Mouse (Mus musculus) thymus, postnatal 25 days (tissue): Measurements from ENCODE around the gene Hemgn.

Experiments used
- DNase-seq: peaks from one replicate; pipeline ENCODE4 v3.0.0; 2022

Hemgn gene

DNA sequence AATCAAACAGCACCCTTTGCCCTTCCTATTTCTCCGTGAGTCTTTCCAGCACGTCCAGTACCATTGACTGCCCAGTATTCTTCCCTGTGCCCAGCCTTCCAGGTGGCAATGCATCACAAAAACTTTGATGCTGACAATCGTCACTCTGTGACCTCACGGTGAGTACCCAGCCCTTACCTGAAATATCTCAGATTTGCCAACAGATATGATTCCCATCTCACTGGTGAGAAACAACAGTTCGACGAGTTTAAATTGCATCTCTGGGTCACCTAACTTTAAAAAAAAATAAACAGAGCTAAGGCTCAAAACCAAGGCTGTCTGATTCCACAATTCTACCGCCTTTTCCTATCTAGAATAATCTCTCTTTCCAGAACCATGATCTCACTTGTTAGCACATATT lies at the start of gene Hemgn:
TSS of gene Hemgn (minus strand) at position 101 of the 400 bp plus-strand sequence.
- DNase-seq: no peak

DNA sequence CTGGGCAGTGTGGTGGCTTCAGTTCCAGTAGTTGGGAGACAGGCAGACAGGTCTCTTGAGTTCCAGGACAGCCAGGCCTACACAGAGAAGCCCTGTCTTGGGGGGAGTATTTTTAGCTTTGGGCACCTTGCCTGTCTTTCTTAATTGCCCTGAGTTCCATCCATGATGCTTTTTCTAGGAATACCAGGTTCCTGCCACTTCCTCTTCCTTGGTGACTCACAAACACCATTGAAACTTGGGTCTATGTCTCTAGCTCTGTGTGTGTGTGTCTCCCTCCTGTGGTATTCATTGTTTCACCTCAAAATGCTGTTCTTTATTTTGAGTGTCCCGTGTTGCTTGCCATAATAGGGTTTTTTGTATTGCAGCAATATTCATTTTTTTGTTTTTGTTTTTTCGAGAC lies 45.1 kb upstream of the Hemgn start:
- DNase-seq: no peak

- no peak for DNase-seq
Measured at GRCm38 (mm10) chr4:46457186-46457585, 43.9 kb upstream of the Hemgn start.

DNA sequence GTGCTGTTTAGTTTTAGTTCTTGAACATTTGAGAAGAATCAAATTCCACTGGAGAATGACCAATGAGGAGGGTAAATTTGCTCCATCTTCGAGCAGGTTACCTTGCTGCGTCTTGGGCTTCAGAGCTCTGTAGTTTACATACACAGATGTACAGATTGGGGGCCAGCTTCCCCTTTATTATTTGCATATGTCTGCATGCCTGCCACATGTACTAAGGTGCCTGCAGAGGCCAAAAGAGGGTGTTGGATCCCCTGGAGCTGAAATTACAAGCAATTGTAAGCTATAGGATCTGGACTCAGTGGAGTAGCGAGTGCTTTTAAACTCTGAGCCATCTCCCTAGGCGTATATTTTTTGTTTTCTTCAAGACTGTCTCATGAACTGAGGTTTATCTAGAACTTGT lies 43.5 kb upstream of the Hemgn start:
- no peak for DNase-seq

GRCm38 (mm10) chr4:46454097-46454864 lies 41.0 kb upstream of the Hemgn start:
- DNase-seq: no peak

DNA sequence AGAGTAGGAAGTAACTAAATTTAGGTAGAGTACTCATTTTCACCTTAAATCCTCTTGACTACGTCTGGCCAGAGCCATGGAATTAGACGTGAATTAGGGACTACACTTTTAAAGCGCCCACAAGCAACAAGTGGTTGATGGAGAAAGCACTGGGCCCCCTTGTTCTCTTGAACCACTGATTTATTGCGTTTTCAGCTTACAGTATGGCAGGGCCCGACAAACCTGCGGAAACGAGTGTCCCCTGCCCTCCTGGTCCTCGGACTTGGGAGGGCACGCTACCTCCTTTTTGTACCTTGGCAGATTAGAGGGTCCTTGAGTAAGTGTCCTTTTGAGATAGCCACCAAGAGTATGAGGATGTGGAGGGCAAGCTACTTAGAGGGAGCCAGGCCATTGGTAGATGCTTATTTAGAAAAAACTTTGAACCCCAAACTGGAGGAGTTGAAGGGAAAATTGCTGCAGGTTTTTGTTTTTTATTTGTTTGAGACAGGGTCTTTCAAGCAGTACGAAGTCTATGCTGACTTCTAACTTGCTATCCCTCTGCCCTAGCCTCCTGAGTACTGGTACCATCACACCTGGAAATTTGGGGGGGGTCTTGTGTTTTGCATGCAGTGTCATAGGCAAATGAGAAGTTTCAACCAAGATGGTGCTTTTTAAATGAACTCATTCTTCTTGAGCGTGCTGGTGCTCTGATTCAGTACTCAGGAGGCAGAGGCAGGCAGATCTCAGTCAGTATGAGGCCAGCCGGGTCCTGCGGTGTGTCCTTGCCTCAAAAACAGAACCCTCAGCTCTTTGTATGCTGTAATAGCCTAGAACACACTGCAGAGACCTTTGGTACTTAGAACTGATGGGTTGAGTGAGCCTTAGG lies 39.8 kb upstream of the Hemgn start:
- peak; percentile 31 for DNase-seq

DNA sequence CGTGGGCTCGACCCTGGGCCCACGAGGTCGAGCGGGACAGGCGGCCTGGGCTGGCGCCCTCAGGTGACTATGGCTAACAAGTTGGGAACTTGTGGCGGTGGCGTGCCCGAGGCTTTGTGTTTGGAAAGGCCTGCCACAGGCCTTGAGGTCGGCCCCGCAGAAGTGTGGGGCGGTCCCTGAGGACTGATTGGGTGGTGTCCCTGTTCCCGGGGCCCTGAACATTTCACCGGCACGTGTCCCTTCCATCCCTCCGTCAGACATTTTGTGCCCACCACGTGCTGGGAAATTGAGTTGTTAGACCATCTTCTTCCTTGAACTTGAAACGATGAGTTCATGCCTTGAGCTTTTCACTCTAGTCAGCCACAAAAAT lies 39.2 kb upstream of the Hemgn start:
- peak; percentile 65 for DNase-seq

DNA sequence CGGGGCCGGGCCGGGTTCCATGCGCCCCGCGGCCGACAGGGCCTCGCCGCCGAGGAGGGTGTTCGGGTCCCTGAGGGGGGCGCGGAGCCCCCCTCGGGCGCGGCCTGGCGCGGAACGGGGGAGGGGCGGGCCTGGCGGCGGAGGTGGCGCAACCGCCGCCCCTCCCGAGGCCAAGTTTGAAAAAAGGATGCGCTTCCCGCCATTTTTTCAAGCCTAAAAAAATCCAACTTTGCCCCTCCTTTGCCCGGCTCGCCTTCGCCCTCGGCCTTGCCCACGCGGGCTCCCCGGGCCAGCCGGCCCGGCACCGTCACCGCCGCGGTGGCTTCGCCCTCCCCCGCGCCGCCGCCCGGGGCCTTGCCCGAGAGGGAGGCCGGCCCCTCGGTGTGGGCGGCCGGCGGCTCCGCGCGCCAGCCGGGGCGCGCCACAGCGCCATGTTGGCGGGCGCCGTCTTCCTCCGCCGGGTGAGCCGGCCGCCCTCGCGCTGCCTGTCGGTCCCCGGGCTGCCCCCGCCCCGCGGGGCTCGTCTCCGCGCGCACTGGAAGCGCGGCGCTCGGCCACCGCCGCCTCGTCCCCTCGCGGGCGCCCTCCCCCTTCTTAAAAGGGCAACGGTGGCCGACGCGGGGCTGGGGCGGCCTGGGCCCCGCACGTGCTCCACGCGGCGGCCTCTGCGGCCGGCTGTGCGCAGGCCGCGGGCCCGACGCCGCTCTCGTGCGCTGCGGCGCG lies 38.6 kb upstream of the Hemgn start:
- peak; percentile 81 for DNase-seq

DNA sequence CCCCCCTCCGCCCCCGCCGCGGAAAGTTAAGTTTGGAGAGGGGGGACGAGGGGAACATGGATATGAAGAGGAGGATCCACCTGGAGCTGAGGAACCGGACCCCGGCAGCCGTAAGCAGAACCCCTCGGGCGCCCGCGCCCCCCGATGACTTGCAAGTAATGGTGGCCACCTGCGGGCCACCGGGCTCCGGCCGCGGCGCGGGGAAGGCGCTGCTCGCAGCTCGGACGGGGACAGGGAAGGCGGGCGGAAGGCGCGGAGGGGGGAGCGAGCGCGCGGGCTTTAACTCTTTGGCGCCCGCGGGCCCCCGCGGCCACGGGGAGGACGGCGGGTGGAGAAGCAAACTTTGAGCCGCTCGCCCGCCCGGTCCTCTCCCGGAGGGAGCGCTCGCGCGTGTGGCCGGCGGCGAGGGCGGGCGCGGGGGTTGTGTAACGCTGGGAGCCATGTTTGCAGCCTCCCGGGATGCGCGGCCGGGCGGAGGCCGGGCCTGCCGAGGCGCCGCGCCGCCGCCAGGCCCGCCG lies 38.0 kb upstream of the Hemgn start:
- DNase-seq: peak; percentile 85

- DNase-seq: peak; percentile 96
Measured at GRCm38 (mm10) chr4:46450519-46451131, 37.3 kb upstream of the Hemgn start, which contains the start of gene Anp32b. TSS of gene Anp32b (plus strand) at chr4:46450902.

DNA sequence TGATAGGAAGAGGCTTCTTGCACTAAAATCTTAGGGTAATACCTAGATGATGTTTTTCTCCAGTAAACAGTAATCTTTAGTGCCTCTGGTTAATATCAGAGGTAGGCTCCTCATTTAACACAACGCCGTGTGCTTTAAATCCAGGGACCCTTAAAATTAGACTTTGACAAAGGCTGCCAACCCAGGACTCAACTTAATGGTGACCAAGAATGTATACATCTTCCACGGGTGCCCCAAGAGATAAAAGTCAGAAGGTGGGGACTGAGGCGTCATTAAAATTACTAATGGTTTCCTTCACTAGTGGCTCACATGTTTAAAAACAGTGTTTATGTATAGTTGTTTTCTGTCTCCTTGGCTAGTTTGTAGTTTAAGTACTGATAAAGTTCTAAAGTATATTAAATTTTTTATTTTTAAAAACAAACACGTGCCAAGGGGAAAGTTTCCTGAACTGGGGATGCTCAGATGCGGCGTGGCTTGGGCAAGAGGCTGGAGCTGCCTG lies 36.8 kb upstream of the Hemgn start:
- no peak for DNase-seq

GRCm38 (mm10) chr4:46448886-46449285 lies 35.6 kb upstream of the Hemgn start:
- DNase-seq: peak; percentile 55

DNA sequence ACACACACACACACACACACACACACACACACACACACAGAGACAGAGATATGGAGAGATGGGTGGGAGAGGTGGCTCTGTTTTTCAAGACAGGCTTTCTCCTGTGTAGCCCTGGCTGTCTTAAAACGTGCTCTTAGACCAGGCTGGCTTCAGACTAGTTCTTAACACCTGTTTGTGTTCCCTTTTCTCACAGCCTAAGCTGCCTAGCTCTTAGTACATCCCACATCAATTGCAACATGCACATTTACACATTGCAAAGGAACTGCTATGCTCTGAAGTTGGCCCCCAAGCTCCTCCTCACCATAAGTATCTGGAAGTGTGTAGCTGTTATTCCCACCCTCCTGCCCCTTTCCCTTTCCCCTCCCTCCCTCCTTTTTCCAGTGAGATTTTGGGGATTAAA lies 34.2 kb upstream of the Hemgn start:
- DNase-seq: peak; percentile 40

- peak; percentile 40 for DNase-seq
Measured at GRCm38 (mm10) chr4:46445237-46445945, 32.1 kb upstream of the Hemgn start.

DNA sequence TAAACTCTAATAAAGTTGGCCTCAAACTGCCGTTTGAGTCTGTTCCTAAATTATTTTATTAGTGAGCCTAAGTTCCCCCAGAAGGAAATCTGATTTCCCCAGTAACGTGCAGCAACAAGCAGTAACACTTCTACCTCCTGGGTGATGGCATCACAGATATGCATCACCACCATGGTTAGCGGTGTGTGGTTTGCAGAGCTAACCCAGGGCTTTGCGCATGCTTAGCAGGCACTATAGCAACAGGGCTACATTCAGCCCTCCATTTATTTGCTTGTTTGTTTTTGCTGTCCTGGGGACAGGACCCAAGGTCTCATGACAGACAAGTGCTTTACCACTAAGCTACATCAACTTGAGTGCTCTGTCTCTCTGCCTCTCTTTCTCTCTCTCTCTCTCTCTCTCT lies 29.2 kb upstream of the Hemgn start:
- DNase-seq: peak; percentile 36

GRCm38 (mm10) chr4:46432339-46433036 lies 19.2 kb upstream of the Hemgn start:
- DNase-seq: no peak

DNA sequence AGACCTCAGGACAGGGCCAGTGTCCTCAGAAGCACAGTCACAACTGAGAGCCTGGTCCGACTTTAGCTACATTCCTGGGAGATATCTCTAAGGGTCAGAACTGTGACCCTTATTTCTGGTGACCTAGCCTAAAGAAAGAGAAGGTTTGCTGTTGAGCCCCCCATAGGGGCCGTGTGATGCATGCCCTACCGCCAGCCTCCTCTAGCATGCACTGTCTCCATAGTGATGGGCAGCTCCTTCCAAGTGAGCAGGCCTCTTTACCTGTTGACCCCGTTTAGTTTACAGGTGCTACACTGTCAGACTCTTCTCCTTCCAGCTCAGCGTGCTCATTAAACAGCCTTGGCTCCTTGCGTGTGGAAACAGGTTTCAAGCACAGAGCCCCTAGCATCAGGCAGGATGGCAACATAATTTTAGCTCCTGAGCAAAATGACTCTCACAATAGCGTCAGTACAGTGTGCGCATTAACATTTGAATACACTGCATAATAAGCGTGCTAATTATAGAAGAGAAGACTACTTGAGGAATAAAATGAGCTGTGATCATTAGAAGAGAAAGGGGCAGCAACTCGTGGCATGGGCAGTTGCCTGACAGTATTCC lies 15.7 kb upstream of the Hemgn start:
- DNase-seq: no peak

GRCm38 (mm10) chr4:46422625-46423024 lies 9.3 kb upstream of the Hemgn start:
- no peak for DNase-seq

DNA sequence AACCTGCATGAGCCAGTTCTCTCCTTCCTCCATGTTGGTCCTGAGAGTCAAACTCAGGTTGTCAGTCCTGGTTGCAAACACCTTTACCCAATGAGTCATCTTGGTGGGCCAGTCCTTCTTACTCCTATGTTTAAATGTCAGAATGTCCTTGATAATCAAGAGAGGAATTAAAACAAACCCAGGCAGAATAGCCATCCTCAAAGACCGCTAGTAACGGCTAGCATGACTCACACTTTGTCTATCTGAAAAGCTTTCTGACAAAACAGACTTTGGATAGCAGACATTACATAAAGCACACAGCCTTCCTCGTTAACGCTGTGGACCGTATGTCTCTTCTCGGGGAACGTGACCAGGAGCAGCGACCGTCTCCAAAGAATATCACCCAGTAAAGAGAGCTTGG lies 5.5 kb upstream of the Hemgn start:
- no peak for DNase-seq

DNA sequence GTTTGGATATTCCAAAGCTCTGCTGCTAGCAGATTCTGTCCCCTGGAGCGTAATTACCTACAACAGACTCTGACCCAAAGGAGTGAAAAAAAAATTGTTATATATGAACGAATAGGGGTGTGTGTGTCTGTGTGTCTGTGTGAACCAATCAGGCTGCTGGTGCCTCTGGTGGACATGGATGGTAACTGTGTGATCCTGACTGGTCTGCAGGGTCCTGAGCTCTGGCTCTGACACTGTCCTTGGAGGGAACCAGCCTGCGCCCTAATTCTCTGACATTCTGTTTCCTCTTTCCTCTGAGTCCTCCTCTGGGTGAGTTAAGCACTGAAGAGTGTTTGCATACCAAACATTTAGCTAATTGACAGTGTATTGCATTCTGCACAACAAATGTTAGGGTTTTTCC lies 4.2 kb upstream of the Hemgn start:
- DNase-seq: no peak

- no peak for DNase-seq
Measured at GRCm38 (mm10) chr4:46412113-46412512, 1.2 kb downstream of the Hemgn start.
